Comparison of ENCODE assay signal across 28 mouse cellular contexts in genomic region chr2:178902397-178902796, GRCm38 (mm10).
"Had no signal": no experiment of that assay in that cellular context is flagged by ENCODE, and none has a peak within 500 bp of the region (broad histone marks: within the 10 kb centered on the region; RNA-seq: fewer than 3 reads in every experiment).

No protein-coding gene starts in this region.

- H3K4me3 ChIP-seq: embryonic facial prominence, embryonic 10.5 days; embryonic facial prominence, embryonic 12.5 days; embryonic facial prominence, embryonic 13.5 days; embryonic facial prominence, embryonic 15.5 days; erythroblast, embryonic 14.5 days; forebrain, embryonic 10.5 days; forebrain, embryonic 12.5 days; forebrain, embryonic 13.5 days; forebrain, embryonic 15.5 days; gastrocnemius, adult 2 months had no signal

- H3K27me3 ChIP-seq: embryonic facial prominence, embryonic 12.5 days; embryonic facial prominence, embryonic 13.5 days; embryonic facial prominence, embryonic 15.5 days; forebrain, embryonic 12.5 days; forebrain, embryonic 13.5 days; forebrain, embryonic 15.5 days had no signal

- DNase-seq: cerebellum, adult 2 months; cerebellum, adult 8-10 months; cerebellum, adult 9-10 months; cerebellum, adult 9-11 months; cerebellum, postnatal 10 days; cerebellum, postnatal 14 days; cerebellum, postnatal 25 days; cerebellum, postnatal 36 days; embryo, embryonic 11 days; forebrain, postnatal 0 days; gastrocnemius, adult 2 months; gastrocnemius, postnatal 10 days; gastrocnemius, postnatal 14 days; gastrocnemius, postnatal 25 days; gastrocnemius, postnatal 36 days; heart, adult 11 months; heart, adult 18-20 months had no signal

- H3K4me2 ChIP-seq: embryonic facial prominence, embryonic 12.5 days; embryonic facial prominence, embryonic 13.5 days; embryonic facial prominence, embryonic 15.5 days; forebrain, embryonic 12.5 days; forebrain, embryonic 13.5 days; forebrain, embryonic 15.5 days had no signal

- ATAC-seq: forebrain, embryonic 13.5 days; forebrain, embryonic 14.5 days; forebrain, embryonic 15.5 days; forebrain, embryonic 16.5 days; forebrain, postnatal 0 days had no signal

- H3K9ac ChIP-seq: embryonic facial prominence, embryonic 12.5 days; embryonic facial prominence, embryonic 13.5 days; embryonic facial prominence, embryonic 15.5 days; forebrain, embryonic 12.5 days; forebrain, embryonic 13.5 days; forebrain, embryonic 15.5 days; forebrain, postnatal 0 days had no signal

- H3K27ac ChIP-seq: embryonic facial prominence, embryonic 10.5 days; embryonic facial prominence, embryonic 12.5 days; embryonic facial prominence, embryonic 13.5 days; embryonic facial prominence, embryonic 15.5 days; forebrain, embryonic 10.5 days; forebrain, embryonic 12.5 days; forebrain, embryonic 13.5 days; forebrain, embryonic 15.5 days; gastrocnemius, adult 2 months had no signal

- H3K4me1 ChIP-seq: embryonic facial prominence, embryonic 10.5 days; embryonic facial prominence, embryonic 13.5 days; embryonic facial prominence, embryonic 15.5 days; forebrain, embryonic 10.5 days; forebrain, embryonic 12.5 days; forebrain, embryonic 13.5 days; forebrain, embryonic 15.5 days had no signal

- H3K9me3 ChIP-seq: embryonic facial prominence, embryonic 10.5 days; embryonic facial prominence, embryonic 12.5 days; embryonic facial prominence, embryonic 13.5 days; embryonic facial prominence, embryonic 15.5 days; forebrain, embryonic 10.5 days; forebrain, embryonic 12.5 days; forebrain, embryonic 13.5 days; forebrain, embryonic 15.5 days had no signal

- H3K36me3 ChIP-seq: embryonic facial prominence, embryonic 10.5 days; embryonic facial prominence, embryonic 12.5 days; embryonic facial prominence, embryonic 13.5 days; embryonic facial prominence, embryonic 15.5 days; forebrain, embryonic 10.5 days; forebrain, embryonic 12.5 days; forebrain, embryonic 15.5 days had no signal
